Mouse (Mus musculus) adrenal gland, postnatal 4 days (tissue): Measurements from ENCODE around the gene Med9. TPM values are rescaled to one million over a fixed set of nuclear protein-coding genes. Genes with fewer than 3 reads are reported as not detected.
"Not testable (repeated sequence)": the region's sequence is repeated elsewhere in the genome, so short reads cannot be mapped to it uniquely, and the experiment has no call there.

Experiments
- DNase-seq, 2 experiments: peaks; one replicate each; pipeline ENCODE4 v3.0.0; 2021 to 2022; ENCODE audit warnings: low spot score in 2 of 2, mixed read lengths in 2 of 2
- total RNA-seq, 2 experiments: library from RNA; stranded (reverse); gene quantifications; 2 replicates each; pipeline ENCODE4 v1.2.3; 2021

The Med9 gene
- total RNA-seq, 2 experiments from 2014 or later = 36.5 to 41.0 TPM

DNA sequence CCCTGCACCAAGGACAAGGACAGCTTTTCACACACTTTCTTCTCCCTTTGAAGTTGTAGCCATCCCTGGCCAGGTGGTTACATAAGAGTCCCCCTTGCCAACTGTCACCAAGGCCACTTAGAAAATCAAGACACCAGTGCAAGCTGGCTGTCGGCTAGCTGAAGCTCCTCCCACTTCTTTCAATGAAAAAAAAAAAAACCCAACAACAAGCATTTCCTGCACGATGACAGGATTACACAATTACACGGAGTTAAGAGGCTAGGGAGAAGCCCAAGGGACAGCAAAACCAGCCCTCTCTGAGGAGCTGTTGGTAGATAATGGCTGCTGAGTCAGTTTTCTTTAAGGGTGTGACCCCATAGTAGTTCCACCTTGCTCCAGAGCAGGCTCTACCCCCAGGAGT is 6.6 kb upstream of the Med9 start:
- no peak for DNase-seq

DNA sequence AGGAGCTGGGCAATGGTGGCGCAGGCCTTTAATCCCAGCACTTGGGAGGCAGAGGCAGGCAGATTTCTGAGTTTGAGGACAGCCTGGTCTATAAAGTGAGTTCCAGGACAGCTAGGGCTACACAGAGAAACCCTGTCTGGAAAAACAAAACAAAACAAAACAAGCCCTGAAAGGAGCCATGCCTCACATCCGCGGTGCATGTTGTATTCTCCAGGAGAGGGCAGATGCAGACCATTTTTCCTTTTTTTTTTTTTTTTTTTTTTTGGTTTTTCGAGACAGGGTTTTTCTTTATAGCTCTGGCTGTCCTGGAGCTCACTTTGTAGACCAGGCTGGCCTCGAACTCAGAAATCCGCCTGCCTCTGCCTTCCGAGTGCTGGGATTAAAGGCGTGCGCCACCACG is 3.2 kb upstream of the Med9 start:
- not testable (repeated sequence) for DNase-seq

DNA sequence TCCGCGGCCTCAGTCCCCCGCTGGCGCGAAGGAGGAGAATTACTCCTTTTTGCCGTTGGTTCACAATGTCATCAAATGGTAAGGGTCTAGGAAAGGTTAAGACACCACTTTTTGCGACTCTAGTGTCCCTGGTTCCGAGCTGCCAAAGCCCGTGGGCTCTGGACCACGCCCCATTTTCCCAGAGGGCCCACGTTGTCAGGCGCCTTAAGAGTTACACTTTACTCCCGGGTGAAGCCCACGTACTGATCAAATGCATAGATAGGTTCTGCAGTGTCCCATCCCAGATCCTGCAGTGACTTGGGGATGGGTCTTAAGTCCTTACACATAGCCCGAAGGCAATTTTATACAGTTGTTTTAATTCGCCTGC is 378 bp downstream of the Med9 start:
- no peak for DNase-seq

DNA sequence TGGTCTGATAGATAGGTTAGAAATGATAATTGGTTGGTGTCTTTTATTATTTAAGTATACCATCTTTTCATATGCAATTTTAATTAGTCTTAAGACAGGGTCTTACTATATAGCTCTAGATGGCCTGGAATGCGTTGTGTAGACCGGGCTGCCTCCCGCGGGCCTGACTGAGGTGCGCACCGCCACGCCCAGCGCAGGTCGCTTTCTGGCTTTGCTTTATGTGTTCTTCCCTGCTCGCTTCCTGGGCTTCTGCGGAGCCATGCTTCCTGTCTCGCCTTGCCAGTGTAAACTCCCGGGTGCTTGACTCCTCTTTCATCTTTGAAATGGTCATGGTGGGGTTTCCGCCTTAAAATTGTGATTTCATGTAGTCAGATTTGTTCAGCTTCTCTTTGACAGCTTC is 4.9 kb downstream of the Med9 start:
- DNase-seq = no peak

DNA sequence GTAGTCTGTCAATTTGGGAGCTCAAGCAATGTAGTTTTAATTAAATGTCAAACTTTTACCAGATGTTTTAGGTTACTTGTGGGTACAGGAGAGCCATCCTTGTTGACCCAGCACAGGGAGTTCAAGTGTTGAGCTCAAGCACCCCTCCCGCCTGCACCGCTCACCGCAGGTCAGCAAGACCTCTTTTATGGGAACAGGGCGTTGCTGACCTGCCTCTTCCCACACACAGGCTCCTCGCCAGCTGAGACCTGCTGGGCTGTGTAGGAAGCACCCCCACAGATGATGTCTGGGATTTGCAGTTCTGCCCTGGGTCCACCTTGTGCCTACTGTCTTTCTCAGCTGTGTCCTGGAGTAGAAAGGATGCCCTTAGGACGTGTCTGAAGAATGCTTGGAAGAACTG is 8.7 kb downstream of the Med9 start:
- DNase-seq = no peak

DNA sequence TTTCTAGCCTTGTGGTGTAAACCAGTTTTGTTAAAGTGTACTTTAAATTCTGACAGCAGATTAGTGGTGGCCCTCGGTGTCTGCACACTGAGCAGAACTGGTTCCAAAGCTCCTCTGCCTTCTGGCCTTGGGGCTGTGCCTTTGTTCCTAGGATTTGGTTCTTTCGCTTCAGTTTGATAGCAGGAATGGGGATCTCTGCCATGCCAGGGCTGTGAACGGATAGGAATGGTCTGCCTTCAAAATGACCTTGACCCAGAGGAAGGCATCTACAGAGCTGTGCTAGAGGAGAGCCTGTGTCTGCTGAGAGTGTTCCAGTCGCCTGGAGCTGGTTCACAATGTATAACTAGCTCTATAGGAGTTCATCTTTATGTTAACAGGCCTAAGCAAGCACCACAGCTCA is 11.4 kb downstream of the Med9 start:
- no peak for DNase-seq

DNA sequence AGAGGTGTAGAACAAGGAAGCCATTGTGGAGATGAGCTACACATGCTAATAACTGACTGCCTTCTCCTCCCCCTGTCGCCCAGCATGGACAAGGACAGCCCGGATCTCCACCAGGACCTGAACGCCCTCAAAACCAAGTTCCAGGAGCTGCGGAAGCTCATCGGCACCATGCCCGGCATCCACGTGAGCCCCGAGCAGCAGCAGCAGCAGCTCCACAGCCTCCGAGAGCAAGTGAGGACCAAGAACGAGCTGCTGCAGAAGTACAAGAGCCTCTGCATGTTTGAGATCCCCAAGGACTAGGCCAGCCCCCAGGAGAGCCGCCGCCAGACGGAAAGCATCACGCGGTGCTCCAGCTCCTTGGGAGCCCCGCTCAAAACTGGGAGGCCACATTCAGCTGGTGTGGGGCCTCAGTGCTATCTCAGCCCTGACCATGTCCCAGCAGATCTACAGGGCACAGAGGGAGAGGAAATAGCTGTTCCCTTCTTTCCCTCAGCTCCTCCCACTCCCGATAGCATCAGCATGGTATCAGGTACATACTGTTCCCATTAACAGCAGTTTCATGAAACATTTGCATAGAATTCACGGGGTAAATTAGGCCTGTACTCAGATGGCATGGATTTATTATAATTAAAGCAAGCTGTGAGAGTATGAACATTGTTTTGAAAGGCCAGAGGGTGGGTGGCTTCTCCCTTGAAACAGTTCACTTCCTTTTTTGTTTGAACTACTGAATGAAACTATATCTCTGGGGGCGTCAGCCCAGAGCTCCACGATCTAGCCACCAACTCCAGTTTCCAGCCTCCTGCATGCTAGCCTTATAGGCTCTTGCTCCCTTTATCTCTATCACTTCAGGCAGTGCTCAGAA is 12.7 kb downstream of the Med9 start:
- DNase-seq = no peak

DNA sequence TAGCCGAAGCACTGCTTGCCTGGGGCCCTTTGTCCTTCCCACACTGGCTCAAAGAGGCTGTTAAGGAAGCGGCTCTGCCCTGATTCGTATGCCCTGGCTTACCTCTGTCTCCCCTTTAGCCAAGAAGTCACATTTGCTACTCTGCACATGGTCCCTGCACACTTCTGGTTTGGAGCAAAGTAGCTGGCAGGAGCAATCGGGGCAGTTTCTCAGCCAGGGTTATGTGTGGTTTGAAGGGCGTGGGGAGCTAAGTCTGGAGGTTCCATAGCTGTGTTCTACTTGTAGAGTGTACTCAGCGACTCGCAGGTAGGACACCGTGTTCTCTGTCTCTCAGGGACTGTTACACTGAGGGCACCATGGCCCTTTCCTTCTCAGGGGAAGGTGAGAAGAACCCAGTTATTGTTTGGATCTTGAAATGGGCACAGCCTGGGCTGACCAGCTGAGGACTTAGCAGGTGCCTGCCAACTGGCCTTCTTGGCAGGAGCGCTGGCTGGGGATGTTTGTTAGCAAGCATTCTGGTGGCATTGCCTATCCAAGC is 13.4 kb downstream of the Med9 start:
- DNase-seq = no peak

DNA sequence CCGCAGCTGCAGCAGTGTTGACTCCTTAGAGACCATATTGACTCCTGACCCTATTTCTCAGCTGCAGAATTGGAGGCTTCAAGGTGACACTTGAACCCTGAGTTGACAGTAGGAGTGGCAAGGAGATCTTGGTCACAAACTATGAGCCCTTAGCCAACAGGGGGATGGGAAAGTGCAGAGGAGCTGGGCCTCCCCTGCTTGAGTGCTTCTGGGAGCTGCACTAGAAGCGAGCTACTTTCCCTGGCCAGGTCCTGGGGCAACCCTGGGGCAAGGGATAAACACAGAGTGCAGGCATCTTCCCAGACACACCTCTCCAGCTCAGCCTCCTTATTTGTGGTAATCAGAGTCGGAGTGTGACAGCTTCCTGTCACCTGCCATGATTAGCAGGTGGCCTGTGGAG is 14.6 kb downstream of the Med9 start:
- DNase-seq = no peak

DNA sequence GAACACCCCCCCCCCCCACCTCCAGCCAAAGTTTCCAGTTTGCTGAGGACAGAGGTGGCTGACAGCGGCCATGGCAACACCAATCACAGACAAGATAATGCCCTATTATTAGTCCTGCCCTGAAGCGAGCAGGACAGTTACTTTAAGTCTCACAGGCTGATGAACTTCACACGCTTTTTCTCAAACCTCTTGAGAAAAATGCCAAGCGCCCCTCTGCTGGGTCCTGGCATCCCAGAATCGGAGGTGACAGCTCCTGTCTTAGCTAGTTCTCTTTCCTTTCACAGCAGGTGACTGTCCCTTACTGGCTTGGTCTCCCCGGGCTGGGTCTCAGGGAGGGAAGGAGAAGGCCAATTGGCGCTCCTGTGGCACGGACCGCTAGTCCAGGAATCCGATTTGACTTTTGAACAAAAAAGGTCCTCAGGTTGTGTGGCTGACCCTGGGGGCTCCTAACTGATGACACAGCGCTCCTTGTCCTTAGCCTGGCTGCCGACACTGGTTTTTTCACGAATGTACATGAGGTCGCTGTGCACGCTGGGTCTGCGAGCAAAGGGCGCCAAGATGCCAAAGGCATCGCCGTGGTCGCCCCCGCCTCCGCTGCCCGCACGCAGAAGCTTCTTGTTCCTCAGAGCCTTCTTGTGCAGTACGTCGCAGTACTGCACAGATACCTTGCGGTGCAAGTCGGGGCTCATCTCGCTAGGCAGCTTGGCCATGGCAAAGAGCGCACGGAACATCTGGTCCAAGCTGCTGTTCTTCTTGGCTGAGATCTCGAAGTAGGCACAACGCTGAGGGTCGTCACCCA is 15.6 kb downstream of the Med9 start:
- DNase-seq = no peak

DNA sequence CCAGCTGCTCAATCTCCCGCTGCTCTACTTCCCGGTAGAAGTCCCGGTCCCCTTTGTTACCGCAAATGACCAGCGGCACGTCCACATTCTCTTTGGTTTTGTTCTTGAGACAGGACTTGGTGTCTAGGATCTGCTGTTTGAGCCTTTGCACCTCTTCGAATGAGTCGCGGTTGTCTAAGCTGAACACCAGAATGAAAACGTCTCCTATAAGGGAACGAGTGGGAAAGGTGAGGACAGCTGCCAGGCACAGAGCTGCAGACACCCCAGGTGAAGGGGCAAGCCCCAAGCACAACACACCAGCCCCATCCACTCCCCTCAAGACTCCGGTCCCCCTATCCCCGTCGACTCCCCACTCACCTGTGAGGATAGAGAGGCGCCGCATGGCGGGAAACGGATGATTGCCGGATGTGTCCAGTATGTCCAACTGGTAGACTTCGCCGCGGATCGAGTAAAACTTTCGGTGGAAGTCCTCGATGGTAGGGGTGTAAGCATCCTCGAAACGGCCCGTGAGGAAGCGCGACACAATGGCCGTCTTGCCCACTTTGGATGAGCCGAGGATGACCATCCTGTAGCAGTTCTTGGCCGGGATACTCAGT is 16.3 kb downstream of the Med9 start:
- DNase-seq = no peak

DNA sequence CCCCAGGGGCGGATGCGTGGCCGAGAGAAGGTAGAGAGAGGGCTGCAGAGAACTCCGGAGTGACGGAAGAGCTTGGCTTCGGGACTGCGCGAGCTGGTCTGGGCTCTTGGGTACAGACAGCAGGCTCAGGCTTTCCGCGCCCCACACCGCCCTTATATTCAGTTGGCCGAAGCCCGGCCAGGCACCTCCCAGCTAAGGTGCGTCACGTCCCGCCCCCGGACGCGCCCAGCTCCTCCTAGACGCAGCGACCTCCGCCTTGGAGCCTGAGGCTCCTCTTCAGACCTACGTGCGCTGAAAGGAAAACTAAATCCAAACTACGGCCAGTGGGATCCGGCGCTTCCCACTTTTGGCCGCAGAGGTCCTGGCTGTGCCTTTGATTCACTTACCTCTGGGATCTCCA is 16.8 kb downstream of the Med9 start, which contains the start of gene Rasd1:
TSS of gene Rasd1 (minus strand) at position 127 of the 400 bp plus-strand sequence.
- DNase-seq = peak; percentile 64 to 68

DNA sequence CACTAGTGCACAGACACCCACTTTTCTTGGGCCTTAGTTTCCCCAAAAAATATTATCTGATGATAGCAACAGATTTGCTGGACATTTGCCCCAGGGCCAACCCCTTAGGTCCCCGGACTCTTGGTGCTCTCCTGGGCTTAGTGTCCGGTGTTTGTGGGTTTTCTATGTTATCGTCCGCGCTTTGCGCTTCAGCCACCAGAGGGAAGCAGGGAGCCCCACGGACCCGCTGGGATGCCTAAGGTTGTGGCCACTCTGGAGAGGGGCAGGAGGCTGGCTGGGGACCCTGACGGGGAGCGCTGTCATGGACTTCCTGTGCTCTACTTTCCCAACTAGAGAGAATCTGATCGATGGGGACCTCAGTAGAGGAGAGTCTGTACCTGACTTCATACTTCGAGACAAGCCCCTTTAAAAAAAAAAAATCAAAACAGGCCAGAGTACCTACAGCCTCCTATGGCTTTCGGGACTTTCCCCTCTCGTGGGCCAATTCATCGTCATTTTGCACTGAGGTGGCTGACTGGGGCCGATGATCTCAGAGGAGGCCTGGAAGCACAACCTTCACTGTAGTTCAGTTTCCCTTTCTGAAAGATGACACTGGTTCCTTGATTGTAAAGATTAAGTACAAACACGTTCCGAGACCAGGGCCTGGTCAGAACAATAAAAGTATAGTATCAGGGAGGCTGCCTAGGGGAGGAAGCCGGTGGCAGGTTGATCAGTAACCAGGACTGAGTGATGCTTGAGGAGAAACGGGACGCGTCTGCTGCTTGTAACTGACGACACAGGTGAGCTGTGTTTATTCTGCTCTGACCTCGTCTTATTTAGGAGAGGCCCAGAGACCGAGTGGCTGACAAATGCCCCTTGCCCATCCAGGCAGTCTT is 17.5 kb downstream of the Med9 start:
- DNase-seq = peak; percentile 57 to 75

DNA sequence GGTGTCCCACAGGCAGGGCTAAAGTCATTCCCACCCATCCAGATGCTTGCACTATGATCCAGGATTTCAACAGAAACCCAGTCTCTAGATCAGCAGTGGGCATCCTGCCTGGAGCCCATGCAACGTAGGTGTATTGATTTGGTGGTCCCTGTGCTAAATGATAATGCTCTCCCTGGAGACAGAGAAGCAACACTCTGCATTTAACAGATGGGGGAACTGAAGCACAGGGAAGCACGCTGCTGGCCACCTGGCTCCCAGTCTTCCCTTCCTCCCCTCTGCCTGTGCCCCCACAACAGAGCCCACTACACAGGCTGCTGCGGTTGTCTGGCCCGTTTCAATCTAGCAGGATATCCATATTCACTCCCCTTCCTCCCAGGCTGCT is 18.1 kb downstream of the Med9 start:
- no peak for DNase-seq

DNA sequence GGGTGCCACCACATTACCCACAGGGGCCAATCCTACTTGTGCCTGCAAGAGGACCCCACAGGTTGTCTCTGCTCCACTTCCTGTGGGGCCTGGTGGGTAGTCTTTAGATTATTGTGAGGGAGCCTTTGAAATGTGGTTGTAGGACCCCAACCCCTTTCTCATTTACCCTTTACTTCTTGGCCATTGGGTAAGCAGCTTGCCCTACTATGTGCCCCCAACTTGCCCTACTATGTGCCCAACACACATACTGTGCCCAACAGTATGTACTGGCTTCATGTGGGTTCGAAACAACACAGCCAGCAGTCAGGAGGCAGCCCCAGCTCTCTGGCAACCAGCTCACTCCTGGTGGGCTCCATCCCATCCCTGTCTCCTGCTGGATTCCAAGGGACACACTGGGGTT is 19.8 kb downstream of the Med9 start:
- no peak for DNase-seq

DNA sequence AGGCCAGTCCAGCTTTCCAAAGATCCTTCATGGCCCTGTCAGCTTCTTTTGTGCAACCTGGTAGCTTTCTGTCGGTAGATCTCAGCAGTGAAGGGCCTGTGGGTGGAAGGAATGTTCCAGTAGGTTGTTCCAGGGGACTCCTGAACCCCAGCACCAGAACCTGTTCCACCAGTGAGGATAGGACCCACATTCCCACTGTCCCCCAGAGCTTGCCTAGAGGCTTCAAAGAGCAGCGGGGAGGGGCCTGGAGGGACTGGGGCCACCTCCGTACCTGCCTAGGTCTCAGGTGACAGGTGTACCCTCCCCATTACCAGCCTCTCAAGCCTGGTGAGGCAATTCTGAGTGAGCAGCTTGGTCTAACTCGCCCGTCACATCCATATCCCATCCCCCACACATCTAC is 22.8 kb downstream of the Med9 start:
- no peak for DNase-seq

DNA sequence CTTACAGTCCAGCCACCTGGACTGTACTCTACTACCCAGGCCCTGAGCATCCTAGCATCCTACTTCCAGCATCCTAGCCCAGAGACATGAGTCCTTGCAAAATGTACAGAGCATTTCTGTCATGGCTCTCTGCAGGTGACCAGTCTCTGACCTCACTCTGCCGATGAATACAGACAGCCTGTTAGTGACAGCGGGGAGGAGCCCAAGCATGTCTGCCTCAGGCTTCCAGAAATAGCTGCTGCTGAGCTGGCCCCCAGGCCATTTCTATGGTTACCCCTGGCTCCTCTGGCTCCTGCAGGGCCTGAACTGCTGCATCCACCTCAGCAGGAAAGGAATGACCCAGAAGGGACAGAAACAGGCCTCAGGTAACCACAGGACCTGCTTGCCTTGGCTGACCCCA is 23.7 kb downstream of the Med9 start:
- no peak for DNase-seq

DNA sequence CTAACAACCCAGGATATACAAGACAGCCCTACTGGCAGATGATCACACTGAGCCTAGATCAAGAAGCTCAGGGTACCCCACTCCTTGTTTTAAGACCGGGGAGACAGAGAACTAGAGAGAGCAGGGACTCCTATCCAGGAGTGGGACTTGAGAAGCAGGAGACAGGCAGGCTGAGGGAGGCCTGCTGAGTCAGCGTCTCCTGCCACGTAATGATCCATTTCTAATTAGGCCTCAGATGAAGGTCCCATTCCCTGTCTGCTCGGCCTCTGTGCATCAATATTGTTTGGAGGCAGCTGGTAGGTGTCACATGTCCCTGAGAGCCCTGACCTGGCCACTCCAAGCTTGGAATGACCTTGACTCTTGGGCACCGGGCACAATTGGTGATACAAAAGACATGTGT is 25.4 kb downstream of the Med9 start:
- no peak for DNase-seq

DNA sequence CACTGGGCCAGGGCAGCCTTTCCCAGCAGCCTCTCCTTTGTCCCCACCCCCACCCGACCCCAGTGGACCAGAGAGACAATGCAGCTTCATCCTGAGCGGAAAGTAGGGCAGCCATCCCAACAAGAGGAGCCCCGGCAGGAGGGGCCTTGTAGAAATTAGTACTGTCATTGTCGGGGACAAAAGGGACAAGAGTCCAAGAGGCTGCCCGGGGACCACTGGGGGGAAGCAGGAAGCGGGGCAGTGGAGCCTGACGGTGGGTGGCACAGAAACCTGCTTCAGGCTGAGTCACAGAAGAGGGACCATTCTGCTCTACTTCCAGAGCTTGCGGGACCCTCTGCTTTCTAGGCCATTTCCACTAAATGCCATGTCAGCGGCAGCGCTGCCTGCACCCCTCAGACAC is 27.2 kb downstream of the Med9 start:
- DNase-seq = no peak

DNA sequence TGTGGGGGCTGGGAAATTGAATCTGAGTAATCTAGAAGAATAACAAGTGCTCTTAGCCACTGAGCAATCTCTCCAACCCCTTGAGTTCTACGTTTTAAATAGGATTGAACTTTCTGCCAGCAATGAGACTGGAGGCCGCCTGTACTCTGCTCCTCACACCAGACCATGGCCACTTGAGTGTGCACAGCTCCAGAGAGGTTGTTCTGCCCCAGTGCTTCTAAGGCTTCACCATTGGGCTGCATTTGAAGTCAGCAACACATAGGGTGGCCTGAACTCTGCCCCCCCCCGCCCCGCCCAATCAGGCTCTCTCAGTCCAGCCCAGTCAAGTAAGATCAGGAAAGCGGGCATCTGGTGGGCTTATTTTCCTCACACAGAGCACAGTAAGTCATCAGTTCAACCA is 29.8 kb downstream of the Med9 start:
- DNase-seq = no peak

DNA sequence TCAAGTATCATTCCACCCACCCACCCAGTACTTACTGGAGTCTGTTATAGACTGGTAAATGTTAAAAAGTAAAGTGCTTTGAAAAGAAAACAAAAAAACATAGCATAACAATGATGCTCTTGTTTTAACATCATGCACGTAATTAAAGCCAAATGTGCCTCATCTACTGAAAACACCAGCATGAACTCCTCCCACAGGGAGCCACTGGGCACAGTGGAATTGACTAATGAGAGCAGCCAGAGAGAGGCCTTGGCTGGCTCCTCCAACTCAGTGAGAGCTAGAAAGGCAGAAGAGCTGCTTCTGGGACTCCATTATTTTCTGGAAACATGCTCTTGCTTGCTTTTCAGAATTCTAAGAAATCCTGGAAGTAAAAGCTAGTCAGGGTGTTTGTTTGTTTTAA is 41.4 kb downstream of the Med9 start:
- no peak for DNase-seq
